Comparison of ENCODE assay signal across 22 mouse cellular contexts in genomic region chr11:88774401-88774931, GRCm38 (mm10). TPM values are rescaled to one million over a fixed set of nuclear protein-coding genes. Genes with fewer than 3 reads are reported as not detected.
DNase-seq lines count a peak whose midpoint lies in the region; ATAC-seq and TF ChIP-seq lines count a peak whose summit lies in the region.
"Had no signal": no experiment of that assay in that cellular context is flagged by ENCODE, and none has a peak within 500 bp of the region (broad histone marks: within the 10 kb centered on the region; RNA-seq: fewer than 3 reads in every experiment).

No protein-coding gene starts in this region.

- no peak for ATAC-seq in heart, embryonic 15.5 days (replicated peaks; ENCODE audit: insufficient number of reproducible peaks, insufficient read depth, low FRiP score, low read depth)
- ATAC-seq in stomach, embryonic 16.5 days (ENCODE audit: insufficient read depth, low FRiP score): no peak
- no peak for ATAC-seq in stomach, postnatal 0 days (ENCODE audit: low FRiP score, low TSS enrichment)
- no peak for ATAC-seq in forebrain, embryonic 14.5 days
- no peak for ATAC-seq in neural tube, embryonic 15.5 days (ENCODE audit: low FRiP score)
- ATAC-seq in erythroblast, adult 5-6 weeks (replicated peaks; ENCODE audit: low FRiP score, poor library complexity, severe bottlenecking): no peak
- ATAC-seq: activated CD4-positive, CD25-positive, alpha-beta regulatory T cell, adult 4 months; intestine, embryonic 16.5 days had no signal

- peak overlapping the region; percentile 70 for H3K27ac ChIP-seq in heart, embryonic 15.5 days
- peak overlapping the region; percentile 60; the same call in 1 of the 2 replicates for H3K27ac ChIP-seq in stomach, embryonic 16.5 days (ENCODE audit: low read length)
- H3K27ac ChIP-seq in stomach, postnatal 0 days (replicated peaks): no peak overlapping the region
- no peak overlapping the region for H3K27ac ChIP-seq in forebrain, embryonic 14.5 days (ENCODE audit: low read depth, low read length)
- 0 out of 2 replicates have a peak overlapping the region, but pooled peaks have one; percentile 13 for H3K27ac ChIP-seq in neural tube, embryonic 15.5 days (replicated peaks)
- H3K27ac ChIP-seq: kidney, embryonic 15.5 days; limb, embryonic 10.5 days; neural tube, embryonic 13.5 days had no signal

- no peak overlapping the region for H3K4me3 ChIP-seq in heart, embryonic 15.5 days
- H3K4me3 ChIP-seq in stomach, embryonic 16.5 days (replicated peaks; ENCODE audit: low read length): no peak overlapping the region
- no peak overlapping the region for H3K4me3 ChIP-seq in stomach, postnatal 0 days (ENCODE audit: low read depth, low read length)
- no peak overlapping the region for H3K4me3 ChIP-seq in forebrain, embryonic 14.5 days (ENCODE audit: low read depth, low read length)
- H3K4me3 ChIP-seq in neural tube, embryonic 15.5 days (replicated peaks): no peak overlapping the region
- H3K4me3 ChIP-seq: erythroblast, embryonic 14.5 days; kidney, embryonic 15.5 days; limb, embryonic 10.5 days; neural tube, embryonic 13.5 days had no signal

- no peaks in the 10 kb centered on the region for H3K9me3 ChIP-seq in heart, embryonic 15.5 days (replicated peaks)
- H3K9me3 ChIP-seq in stomach, embryonic 16.5 days (replicated peaks; ENCODE audit: control insufficient read depth, low read length): no peaks in the 10 kb centered on the region
- H3K9me3 ChIP-seq in stomach, postnatal 0 days (ENCODE audit: control insufficient read depth, low read length): no peaks in the 10 kb centered on the region
- H3K9me3 ChIP-seq in forebrain, embryonic 14.5 days (replicated peaks; ENCODE audit: control insufficient read depth, low read length): no peaks in the 10 kb centered on the region
- H3K9me3 ChIP-seq in neural tube, embryonic 15.5 days (replicated peaks): no peaks in the 10 kb centered on the region
- H3K9me3 ChIP-seq: kidney, embryonic 15.5 days; limb, embryonic 10.5 days; neural tube, embryonic 13.5 days had no signal

- H3K27me3 ChIP-seq in heart, embryonic 15.5 days: no peaks in the 10 kb centered on the region
- H3K27me3 ChIP-seq in stomach, embryonic 16.5 days (ENCODE audit: control insufficient read depth, insufficient read depth, low read length): no peaks in the 10 kb centered on the region
- no peaks in the 10 kb centered on the region for H3K27me3 ChIP-seq in stomach, postnatal 0 days (ENCODE audit: control insufficient read depth, insufficient read depth, low read length)
- no peaks in the 10 kb centered on the region for H3K27me3 ChIP-seq in forebrain, embryonic 14.5 days (replicated peaks; ENCODE audit: control insufficient read depth, insufficient read depth, low read length)
- no peaks in the 10 kb centered on the region for H3K27me3 ChIP-seq in neural tube, embryonic 15.5 days (replicated peaks)
- H3K27me3 ChIP-seq: neural tube, embryonic 13.5 days; Patski had no signal

- H3K9ac ChIP-seq in heart, embryonic 15.5 days: no peak overlapping the region
- H3K9ac ChIP-seq in stomach, embryonic 16.5 days (ENCODE audit: low read length): no peak overlapping the region
- no peak overlapping the region for H3K9ac ChIP-seq in stomach, postnatal 0 days (ENCODE audit: low read length)
- H3K9ac ChIP-seq in forebrain, embryonic 14.5 days (ENCODE audit: low read length): no peak overlapping the region
- no peak overlapping the region for H3K9ac ChIP-seq in neural tube, embryonic 15.5 days (replicated peaks)
- H3K9ac ChIP-seq: kidney, embryonic 15.5 days; neural tube, embryonic 13.5 days had no signal

- no peak for TF ChIP-seq CTCF in stomach, postnatal 0 days (IDR thresholded peaks at IDR 0.05; ENCODE audit: low read depth)

- TF ChIP-seq EP300 in stomach, postnatal 0 days (optimal IDR thresholded peaks at IDR 0.05): no peak

- no peak for DNase-seq in heart, adult 11 months
- no peak for DNase-seq in stomach, postnatal 0 days (ENCODE audit: low spot score)
- peak; percentile 49 for DNase-seq in forebrain, embryonic 14.5 days (ENCODE audit: low spot score)
- no peak for DNase-seq in right cerebral cortex, adult 18-20 months
- DNase-seq: cerebellum, adult 9-11 months; lung, adult 2 months; lung, postnatal 4 days; midbrain, embryonic 14.5 days; right cerebral cortex, postnatal 25 days; thymus, postnatal 25 days had no signal

- no peak overlapping the region for H3K4me2 ChIP-seq in heart, embryonic 15.5 days
- no peak overlapping the region for H3K4me2 ChIP-seq in stomach, embryonic 16.5 days (ENCODE audit: low read depth, low read length)
- no peak overlapping the region for H3K4me2 ChIP-seq in stomach, postnatal 0 days (replicated peaks; ENCODE audit: low read depth)
- no peak overlapping the region for H3K4me2 ChIP-seq in forebrain, embryonic 14.5 days (ENCODE audit: low read length)
- no peak overlapping the region for H3K4me2 ChIP-seq in neural tube, embryonic 15.5 days
- H3K4me2 ChIP-seq: kidney, embryonic 15.5 days; liver, embryonic 11.5 days; neural tube, embryonic 13.5 days had no signal

- peaks cover 13% of the 10 kb centered on the region for H3K4me1 ChIP-seq in heart, embryonic 15.5 days (replicated peaks)
- H3K4me1 ChIP-seq in stomach, embryonic 16.5 days (ENCODE audit: control insufficient read depth, insufficient read depth, low read length): no peaks in the 10 kb centered on the region
- no peaks in the 10 kb centered on the region; the same call in 1 of the 2 replicates for H3K4me1 ChIP-seq in stomach, postnatal 0 days (replicated peaks; ENCODE audit: control insufficient read depth, insufficient read depth)
- no peaks in the 10 kb centered on the region for H3K4me1 ChIP-seq in forebrain, embryonic 14.5 days (ENCODE audit: control insufficient read depth, insufficient read depth, low read length)
- H3K4me1 ChIP-seq in neural tube, embryonic 15.5 days: no peaks in the 10 kb centered on the region
- H3K4me1 ChIP-seq: kidney, embryonic 15.5 days had no signal

- no peaks in the 10 kb centered on the region for H3K36me3 ChIP-seq in heart, embryonic 15.5 days
- no peaks in the 10 kb centered on the region for H3K36me3 ChIP-seq in stomach, embryonic 16.5 days (ENCODE audit: control insufficient read depth, insufficient read depth, low read length)
- H3K36me3 ChIP-seq in stomach, postnatal 0 days (ENCODE audit: control insufficient read depth, insufficient read depth, low read length): no peaks in the 10 kb centered on the region
- H3K36me3 ChIP-seq in forebrain, embryonic 14.5 days (ENCODE audit: control insufficient read depth, insufficient read depth, low read length): no peaks in the 10 kb centered on the region
- no peaks in the 10 kb centered on the region for H3K36me3 ChIP-seq in neural tube, embryonic 15.5 days
- H3K36me3 ChIP-seq: kidney, embryonic 15.5 days; limb, embryonic 10.5 days; neural tube, embryonic 13.5 days had no signal

- 63% methylated on average over 4 of the region's 4 CpGs for WGBS in heart, embryonic 15.5 days
- WGBS in stomach, embryonic 16.5 days: 31% methylated on average over 4 of the region's 4 CpGs
- 22% methylated on average over 4 of the region's 4 CpGs for WGBS in stomach, postnatal 0 days
- 6% methylated on average over 4 of the region's 4 CpGs for WGBS in forebrain, embryonic 14.5 days
- WGBS in neural tube, embryonic 15.5 days: 8% methylated on average over 4 of the region's 4 CpGs

RNA-seq across cellular contexts. Expression of gene Msi2, which starts 56.2 kb away (rescaled TPM):
- 17.2 and 19.6 TPM in 2 replicates for polyA plus RNA-seq in heart, embryonic 15.5 days (2015; fragmentation: Nextera tagmentation; extraction: Ambion mirVana)
- 11.5 and 11.7 TPM in 2 replicates for polyA plus RNA-seq in stomach, embryonic 16.5 days (2015; fragmentation: Nextera tagmentation; extraction: Ambion mirVana)
- 6.7 and 7.3 TPM in 2 replicates for polyA plus RNA-seq in stomach, postnatal 0 days (2015; fragmentation: Nextera tagmentation; extraction: Ambion mirVana)
- 19.9 and 20.3 TPM in 2 replicates for polyA plus RNA-seq in forebrain, embryonic 14.5 days (2014; fragmentation: Nextera tagmentation; extraction: Ambion mirVana)
- 17.3 and 20.7 TPM in 2 replicates for polyA plus RNA-seq in neural tube, embryonic 15.5 days (2015; fragmentation: Nextera tagmentation; extraction: Ambion mirVana)
- total RNA-seq in erythroblast, adult 5-6 weeks (2015; ENCODE audit: low replicate concordance): 6.5 and 10.2 TPM in 2 replicates
- total RNA-seq in erythroblast, adult 5-6 weeks (2017; ENCODE audit: low replicate concordance): 8.6 and 13.9 TPM in 2 replicates

Comparison
In these comparisons a context has a peak if more than half of its experiments do, and no peak if none do; other contexts are left out.
1. H3K27ac ChIP-seq: peak in heart, embryonic 15.5 days (single experiment), stomach, embryonic 16.5 days (single experiment) and neural tube, embryonic 15.5 days (single experiment); none in stomach, postnatal 0 days (single experiment) and forebrain, embryonic 14.5 days (single experiment).